Mouse (Mus musculus): ENCODE results near the gene Gm8020.
A peak's percentile ranks its signal among the peaks of the same experiment; 100 is the strongest.
"Not testable (repeated sequence)": the region's sequence is repeated elsewhere in the genome, so short reads cannot be mapped to it uniquely, and the experiment has no call there.

Gm8020 gene

DNA sequence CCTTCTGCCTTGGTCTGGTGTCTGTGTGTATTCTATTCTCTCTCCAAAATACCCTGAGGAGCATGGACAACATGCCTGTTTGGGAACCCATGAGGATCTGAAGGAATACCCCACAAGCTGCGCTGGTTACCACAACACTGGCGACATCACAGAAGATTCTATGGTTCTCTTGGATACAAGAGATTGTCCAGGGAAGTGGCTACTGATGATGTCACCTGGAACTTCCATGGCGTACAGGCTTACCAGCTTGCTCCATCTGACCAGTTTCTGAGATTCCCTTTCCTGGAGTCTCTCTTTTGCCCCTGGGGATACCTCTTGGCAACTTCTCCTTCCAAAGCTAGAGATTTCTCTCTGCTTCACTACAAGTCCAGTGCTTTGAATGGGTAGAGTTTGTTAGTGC is at the start of gene Gm8020:
Gm8020 (minus strand) TSS at position 101 of the 400 bp plus-strand sequence.
- not testable (repeated sequence) for DNase-seq

DNA sequence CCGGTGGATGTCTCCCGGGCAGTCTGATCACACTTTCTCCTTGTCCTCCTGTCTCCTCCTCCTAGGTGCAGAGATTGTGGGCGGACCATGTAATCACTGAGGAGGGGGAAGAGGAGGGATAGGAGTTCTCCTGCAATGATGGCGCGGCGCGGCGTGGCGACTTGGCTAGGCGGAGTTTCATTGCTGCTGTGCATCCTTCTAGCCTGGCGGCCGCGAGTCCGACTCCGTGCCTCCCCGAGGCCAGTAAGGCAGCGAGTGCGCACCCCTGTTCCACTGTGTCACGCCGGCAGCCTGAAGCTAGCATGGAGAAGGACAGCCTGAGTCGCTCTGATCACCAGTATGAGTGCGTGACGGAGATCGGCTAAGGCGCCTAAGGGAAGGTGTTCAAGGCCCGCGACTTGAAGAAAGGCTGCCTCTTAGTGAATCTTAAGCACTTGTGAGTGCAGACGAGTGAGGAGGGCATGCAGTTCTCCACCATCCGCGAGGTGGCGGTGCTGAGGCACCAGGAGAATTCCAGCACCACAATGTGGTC is 41.1 kb upstream of the Gm8020 start:
- DNase-seq, result peak; percentile 21

DNA sequence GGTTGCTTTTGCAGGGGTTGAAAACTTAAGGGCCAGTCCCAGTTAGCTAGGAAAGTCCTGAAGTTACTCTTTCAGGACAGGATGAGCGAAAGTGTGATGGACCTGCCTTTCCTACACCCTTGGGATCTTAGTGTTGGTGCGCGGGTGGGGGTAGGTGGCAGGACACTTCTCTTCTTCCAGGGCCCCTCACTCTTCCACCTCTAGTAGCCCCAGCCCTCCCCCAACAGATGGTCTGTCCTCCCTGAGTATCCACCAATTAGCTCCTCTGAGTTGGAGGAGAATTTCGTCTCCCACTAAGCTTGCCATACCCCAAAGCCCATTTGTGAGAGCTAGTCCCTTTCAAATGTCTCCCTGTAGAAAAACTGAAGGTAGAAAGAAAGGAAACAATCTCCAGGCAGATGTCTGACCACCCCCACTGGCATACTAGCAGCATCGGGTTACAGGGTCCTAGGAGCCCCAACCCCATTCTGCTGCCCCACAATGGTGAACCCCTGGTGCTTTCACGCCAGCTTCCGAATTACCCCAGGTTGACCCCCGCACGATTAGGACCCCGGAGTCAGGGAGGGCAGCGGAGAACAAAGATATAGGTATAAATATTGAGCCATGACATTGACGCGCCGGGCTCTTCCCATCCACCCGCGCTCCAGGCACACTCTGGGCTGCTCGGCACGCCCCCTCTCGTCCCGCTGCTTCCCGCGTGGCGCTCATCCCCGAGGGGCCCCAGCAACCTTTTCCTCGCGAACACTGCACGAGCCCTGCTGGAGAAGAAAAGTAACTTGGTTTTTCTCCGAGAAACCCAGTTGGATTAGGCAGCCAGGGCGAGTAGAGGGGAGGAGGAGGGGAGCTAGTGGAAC is 40.4 kb upstream of the Gm8020 start:
- not testable (repeated sequence) for DNase-seq

DNA sequence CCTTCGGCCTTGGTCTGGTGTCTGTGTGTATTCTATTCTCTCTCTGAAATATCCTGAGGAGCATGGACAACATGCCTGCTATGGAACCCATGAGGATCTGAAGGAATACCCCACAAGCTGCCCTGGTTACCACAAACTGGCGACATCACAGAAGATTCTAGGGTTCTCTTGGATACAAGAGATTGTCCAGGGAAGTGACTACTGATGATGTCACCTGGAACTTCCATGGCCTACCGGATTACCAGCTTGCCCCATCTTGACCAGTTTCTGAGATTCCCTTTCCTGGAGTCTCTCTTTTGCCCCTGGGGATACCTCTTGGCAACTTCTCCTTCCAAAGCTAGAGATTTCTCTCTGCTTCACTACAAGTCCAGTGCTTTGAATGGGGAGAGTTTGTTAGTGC is 22.0 kb upstream of the Gm8020 start, which contains the start of gene Gm8024:
Gm8024 (minus strand) TSS at position 101 of the 400 bp plus-strand sequence.
- not testable (repeated sequence) for DNase-seq

DNA sequence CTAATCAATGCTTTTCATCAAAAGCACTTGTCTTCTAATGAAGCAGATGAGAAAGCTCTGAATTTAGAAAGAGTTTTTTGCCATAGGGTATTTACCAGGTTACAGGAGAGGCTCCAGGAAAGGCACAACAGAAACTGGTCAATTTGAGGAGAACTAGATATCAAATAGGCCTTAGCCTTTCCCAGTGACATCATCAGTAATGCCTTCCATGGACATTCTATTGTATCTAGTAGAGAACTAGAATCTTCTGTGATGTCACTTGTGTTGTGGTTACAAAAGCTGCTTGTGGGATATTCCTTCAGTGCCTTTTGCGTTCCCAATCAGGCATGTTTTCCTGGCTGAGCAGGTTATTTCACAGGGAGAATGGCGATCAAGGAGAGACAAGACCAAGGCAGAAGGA is 38.6 kb downstream of the Gm8020 start, which contains the start of gene Gm8011:
Gm8011 (plus strand) TSS at position 301 of the 400 bp plus-strand sequence.
- DNase-seq, result not testable (repeated sequence)

Data from kidney, postnatal 14 days (tissue).